Mouse (Mus musculus): ENCODE data around the gene Tpst2.

DNA sequence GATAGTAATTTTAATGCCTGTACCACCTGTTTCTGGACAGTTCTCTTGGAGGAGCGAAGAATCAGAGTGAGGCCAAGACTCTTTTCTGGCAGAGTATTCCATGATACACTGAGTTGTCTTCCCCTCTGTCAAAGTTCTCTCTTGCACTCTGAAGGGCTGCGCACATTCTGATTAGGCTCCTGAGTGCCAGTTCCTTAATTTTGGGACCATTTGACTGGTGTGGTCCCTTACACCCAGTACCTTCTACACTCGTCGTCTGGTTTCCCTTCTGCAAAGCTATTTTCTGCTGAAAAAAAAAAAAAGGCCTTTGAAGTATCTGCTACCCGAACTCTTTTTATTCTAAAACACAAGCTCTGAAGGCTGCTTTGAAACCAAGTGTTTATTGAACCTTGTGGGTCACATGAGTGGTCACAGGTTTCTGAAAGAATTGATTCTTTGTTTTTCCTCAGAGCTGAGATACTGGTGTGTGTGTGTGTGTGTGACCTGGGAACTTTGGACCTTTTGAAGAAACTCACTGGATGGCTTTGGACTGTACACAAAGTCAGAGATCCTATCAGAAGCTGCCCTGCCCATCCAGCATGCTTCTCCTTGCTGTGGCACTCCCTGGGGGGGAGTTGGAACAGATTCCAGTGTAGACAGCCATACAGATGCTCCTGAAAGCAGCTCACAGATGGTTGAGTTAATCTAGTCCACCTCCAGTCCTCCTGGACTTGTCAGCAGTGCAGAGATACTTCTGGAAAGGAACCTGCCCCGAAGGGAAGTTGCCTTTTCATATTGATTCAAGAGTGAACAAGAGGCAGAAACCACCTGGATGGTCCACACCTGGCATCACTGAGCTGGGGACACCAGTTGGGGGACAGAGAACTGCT is 67.8 kb downstream of the Tpst2 start:
- TF ChIP-seq CTCF (IDR thresholded peaks at IDR 0.05; ENCODE audit: low read depth, low read length), result no peak
- no peak for TF ChIP-seq POLR2A (IDR thresholded peaks at IDR 0.05; ENCODE audit: extremely low read depth, insufficient read depth, low read length)

Data from liver, adult 2 months (tissue).